Mouse (Mus musculus): ENCODE data around the gene Slc25a22.

Slc25a22 gene

GRCm38 (mm10) chr7:141437178-141438120 lies at the start of gene Slc25a22:
Slc25a22 (minus strand) TSS chr7:141437892.
- peak; percentile 77 to 84 for DNase-seq (ENCODE audit: low spot score in 2 of 2)

GRCm38 (mm10) chr7:141487141-141487540 lies 49.4 kb upstream of the Slc25a22 start:
- DNase-seq (ENCODE audit: low spot score in 2 of 2), result no peak

- no peak for DNase-seq (ENCODE audit: low spot score in 2 of 2)
Observed at GRCm38 (mm10) chr7:141486239-141486638, 48.5 kb upstream of the Slc25a22 start.

DNA sequence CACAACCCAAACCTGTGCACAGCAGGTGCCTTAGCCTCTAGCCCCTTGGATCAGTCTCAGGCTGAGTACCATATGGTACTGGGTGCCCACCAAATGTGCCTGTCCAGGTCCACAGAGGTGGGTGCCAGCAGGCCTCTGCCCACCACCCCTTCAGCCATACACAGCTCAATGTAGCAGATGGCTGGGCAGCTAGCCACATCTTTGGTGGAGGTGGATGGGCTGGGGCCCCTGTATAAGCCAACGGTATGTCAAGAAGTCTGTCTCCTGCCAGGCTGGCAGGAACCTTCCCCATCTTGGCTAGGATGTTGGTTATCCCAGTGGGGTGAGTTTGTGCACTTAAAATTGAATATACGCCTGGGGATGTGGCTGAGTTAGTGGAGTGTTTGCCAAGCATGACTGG lies 47.9 kb upstream of the Slc25a22 start:
- DNase-seq (ENCODE audit: low spot score in 2 of 2), result no peak

DNA sequence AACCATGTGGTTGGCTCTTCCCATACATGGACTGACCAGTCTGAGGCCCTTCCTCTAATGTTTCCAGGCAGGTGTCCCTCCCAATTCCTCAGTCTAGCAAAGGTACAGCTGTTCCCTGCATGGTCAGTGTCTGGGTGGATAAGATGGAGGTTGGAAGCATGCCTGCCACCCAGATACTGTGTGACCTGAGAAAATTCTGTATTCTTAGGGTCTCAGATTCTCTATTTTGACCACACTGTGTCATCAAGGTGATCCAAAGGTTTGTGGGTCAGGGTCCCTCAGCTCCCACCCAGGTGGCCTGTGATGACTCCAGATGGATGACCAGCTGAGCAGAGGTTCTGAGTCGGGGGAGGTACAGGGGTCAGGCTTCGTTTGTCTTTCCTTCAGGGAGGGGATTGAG lies 47.5 kb upstream of the Slc25a22 start:
- DNase-seq (ENCODE audit: low spot score in 2 of 2), result no peak

GRCm38 (mm10) chr7:141484186-141485120 lies 46.8 kb upstream of the Slc25a22 start:
- no peak for DNase-seq (ENCODE audit: low spot score in 2 of 2)

DNA sequence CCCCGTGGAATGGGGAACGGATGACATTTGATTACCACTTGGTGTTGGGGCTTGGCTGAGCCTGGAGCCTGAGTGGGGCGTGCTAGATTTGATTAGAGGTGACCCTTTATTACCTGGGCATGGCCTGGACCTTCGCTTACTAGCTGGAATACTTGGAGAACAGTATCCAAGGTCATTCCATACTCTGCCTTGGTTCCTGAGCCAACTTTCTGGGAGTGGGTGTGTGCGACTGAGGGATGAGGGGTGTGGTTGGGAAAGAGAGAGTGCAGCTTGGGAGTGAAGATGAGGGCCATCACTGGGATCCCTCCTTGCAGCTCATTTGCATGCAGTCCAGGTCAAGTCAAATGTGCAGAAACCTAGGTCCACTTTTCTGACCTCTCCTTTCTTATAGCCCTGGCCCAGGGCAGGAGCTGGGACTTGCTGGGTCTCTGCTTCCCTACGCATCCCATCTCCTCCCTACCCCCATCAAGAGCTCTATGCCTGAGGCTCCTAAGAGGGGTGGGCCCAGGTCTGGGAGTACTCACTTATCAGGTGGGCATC lies 45.5 kb upstream of the Slc25a22 start:
- DNase-seq (ENCODE audit: low spot score in 2 of 2), result no peak

DNA sequence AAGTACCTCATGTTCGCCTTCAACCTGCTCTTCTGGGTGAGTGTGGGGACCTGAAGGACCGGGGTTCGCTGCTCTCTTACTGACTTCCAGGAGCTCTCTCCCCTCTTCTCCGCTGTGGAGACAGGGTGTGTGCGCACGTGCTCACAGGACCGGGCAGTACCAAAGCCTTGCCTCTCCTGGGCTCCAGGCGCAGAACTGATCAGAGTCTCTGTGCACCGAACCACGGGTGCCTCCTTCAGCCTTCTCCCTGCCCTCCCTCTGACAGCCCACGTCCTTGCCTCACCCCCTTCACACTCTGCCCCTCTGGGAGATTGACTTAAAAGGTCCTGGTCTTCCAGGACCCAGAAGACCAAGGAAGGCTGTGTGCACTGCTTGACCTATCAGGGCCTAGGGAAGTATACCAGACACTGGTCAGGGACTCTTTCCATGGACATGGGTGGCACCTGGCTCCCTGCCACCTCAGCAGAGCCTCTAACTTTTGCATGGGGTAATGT lies 44.9 kb upstream of the Slc25a22 start:
- DNase-seq (ENCODE audit: low spot score in 2 of 2), result no peak

- peak; percentile 36 to 49 for DNase-seq (ENCODE audit: low spot score in 2 of 2)
Observed at GRCm38 (mm10) chr7:141481498-141482401, 44.1 kb upstream of the Slc25a22 start.

DNA sequence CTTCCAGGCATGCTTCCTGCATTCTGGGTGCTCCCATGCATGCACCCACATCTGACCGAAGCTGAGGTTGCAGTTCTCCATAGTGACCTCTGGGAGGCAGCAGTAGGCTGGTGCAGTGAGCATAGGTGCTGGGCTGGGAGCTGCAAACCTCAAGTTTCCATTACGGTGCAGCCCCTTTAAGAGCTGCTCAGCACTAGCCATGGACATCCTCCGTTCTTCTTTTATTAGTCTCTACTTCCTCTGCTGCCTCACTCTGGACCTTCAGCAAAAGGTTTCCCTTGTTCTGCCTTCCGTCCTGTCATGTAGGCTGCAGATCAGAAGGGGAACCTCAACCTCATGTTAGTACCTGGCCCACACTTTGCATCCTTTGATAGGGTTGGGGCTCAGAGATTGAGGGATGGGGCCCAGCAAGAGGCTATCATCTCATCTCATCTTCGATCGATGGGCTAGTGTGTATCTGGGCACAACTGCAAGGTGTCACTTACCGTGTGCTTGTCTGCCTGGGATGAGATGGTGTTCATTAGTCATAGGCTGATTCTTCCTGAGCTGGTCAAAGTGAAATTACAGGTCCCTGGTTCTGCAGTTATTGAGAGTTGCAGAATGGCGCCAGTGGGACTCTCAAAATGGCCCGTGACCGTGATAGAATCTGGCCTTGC lies 43.3 kb upstream of the Slc25a22 start:
- peak; percentile 77 to 79 for DNase-seq (ENCODE audit: low spot score in 2 of 2)

GRCm38 (mm10) chr7:141478270-141478748 lies 40.6 kb upstream of the Slc25a22 start:
- DNase-seq (ENCODE audit: low spot score in 2 of 2), result peak; percentile 36 to 46

GRCm38 (mm10) chr7:141477578-141478269 lies 40.0 kb upstream of the Slc25a22 start:
- peak; percentile 36 to 48 for DNase-seq (ENCODE audit: low spot score in 2 of 2)

GRCm38 (mm10) chr7:141476981-141477370 lies 39.3 kb upstream of the Slc25a22 start:
- DNase-seq (ENCODE audit: low spot score in 2 of 2), result peak in 1 of 2 experiments; percentile 65

DNA sequence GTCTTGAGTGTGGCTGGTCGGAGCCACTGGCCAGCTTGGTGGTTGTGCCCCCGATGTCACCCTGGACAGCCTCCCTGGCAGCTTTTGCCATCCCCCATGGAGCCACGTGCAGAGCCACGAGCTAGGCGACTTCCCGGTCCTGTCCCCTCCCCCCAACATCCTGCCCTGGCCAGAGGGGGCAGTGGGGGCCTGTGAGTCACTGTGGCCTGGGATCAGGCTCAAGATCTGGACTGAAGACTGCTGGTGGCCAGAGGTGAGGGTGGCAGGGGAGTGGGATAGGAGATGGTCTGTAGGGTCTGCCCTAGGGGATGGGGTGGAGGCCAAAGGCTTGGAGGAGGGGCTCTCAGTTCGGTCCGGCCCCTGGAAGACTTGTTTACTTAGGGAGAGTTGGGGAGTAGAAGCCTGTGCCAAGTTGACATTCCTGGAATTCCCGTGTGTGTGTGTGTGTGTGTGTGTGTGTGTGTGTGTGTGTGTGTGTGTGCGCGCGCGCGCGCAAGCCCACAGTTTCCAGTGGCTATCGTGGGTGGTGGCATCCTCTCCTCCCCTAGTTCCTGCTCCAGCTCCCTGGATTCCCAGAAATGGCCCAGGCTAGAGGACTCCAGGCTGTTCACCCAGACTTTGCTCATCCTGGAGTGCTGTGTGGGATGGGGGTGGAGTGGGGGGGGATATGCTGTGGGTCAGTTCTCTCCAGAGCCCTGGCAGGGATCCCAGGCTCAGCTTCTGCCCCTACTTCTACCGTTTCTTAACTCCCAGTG lies 38.7 kb upstream of the Slc25a22 start:
- DNase-seq (ENCODE audit: low spot score in 2 of 2), result peak; percentile 94 to 97

DNA sequence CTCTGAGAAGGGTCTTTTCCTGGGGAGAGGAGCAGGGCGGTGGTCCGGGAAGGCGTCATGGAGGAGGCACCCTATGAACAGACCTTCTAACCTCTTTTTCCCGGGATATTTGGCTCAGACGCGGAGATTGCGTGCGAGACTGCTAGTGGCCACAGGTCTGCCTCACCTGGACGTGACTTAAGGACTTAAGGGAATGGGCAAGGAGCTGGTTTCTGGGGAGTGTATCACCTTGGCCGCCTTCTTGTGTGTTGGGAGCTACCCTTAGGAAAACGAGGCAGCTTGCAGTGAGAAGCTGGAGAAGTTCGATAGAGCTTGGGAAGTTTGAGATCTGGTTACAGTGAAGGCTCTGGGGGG lies 38.1 kb upstream of the Slc25a22 start:
- no peak for DNase-seq (ENCODE audit: low spot score in 2 of 2)

DNA sequence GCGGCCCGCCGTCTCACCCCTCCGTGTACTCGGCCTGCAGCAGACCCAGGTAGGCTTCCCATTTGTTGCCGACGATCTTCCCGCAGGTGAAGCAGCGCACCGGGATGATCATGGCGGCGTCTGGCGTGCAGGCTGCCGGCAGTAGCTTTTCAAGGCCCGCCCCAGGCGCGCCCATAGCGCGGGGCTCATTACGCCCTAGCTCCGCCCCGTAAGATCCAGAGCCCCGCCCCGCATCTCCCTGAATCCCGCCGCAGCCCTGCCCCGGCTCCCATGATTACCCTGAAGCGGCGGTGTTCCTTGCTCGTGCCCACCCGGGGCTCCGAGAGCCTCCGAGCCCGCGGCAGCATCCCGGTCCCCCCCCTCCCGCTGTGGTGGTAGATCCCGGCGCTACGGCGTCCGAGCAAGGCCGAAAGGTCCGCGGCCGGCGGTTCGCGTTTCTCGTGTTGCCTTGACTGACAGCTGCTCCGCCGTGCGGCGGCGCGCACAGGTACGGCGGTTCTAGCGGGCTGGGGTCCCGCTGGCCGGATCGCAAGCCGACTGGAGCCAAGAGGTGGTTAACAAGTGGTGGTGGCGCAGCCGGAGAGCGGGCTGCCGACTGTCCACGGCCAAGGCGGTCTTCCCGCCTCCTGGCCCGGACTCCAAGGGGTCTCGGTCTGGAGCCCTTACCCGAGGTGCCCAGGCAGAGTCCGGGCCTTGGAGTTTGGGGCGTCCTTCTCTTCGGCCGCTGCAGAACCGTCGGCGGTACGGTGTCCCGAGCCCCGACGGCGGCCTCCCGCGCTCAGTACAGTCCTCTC lies 37.5 kb upstream of the Slc25a22 start, which contains the start of the genes Polr2l and Tspan4:
Gene Polr2l (minus strand): TSS at position 122 of the 794 bp plus-strand sequence.
Gene Tspan4 (plus strand): TSS at position 230 of the 794 bp plus-strand sequence.
- peak; percentile 85 to 87 for DNase-seq (ENCODE audit: low spot score in 2 of 2)

GRCm38 (mm10) chr7:141474160-141474559 lies 36.5 kb upstream of the Slc25a22 start:
- DNase-seq (ENCODE audit: low spot score in 2 of 2), result no peak

- DNase-seq (ENCODE audit: low spot score in 2 of 2), result no peak
Observed at GRCm38 (mm10) chr7:141472763-141473162, 35.1 kb upstream of the Slc25a22 start.

Data from heart, adult 9 months (tissue).